Mouse (Mus musculus): ENCODE results near the gene Zfp74.

- no peak for TF ChIP-seq CTCF (IDR thresholded peaks at IDR 0.05; ENCODE audit: borderline replicate concordance, insufficient read depth, low read depth, low read length)
- no peak for TF ChIP-seq POLR2A (IDR thresholded peaks at IDR 0.05; ENCODE audit: borderline replicate concordance, insufficient read depth, low read length)
These were observed 41.7 kb downstream of the Zfp74 start for GRCm38 (mm10) chr7:29912172-29912571.

All from cerebellum, adult 2 months (tissue).